Mouse (Mus musculus) left cerebral cortex, adult 8-10 months (tissue): ENCODE data around the gene Vmn1r1. TPM values are rescaled to one million over a fixed set of nuclear protein-coding genes. Genes with fewer than 3 reads are reported as not detected.

Experiments
- DNase-seq, 2 experiments: peaks; one replicate each; pipeline ENCODE4 v3.0.0; 2022; ENCODE audit warnings: low spot score in 2 of 2
- total RNA-seq, 4 experiments: library from RNA; stranded (reverse); gene quantifications; 2 replicates each; pipeline ENCODE4 v1.2.4; 2022

Vmn1r1 gene
- total RNA-seq, 4 experiments from 2014 or later: not detected

DNA sequence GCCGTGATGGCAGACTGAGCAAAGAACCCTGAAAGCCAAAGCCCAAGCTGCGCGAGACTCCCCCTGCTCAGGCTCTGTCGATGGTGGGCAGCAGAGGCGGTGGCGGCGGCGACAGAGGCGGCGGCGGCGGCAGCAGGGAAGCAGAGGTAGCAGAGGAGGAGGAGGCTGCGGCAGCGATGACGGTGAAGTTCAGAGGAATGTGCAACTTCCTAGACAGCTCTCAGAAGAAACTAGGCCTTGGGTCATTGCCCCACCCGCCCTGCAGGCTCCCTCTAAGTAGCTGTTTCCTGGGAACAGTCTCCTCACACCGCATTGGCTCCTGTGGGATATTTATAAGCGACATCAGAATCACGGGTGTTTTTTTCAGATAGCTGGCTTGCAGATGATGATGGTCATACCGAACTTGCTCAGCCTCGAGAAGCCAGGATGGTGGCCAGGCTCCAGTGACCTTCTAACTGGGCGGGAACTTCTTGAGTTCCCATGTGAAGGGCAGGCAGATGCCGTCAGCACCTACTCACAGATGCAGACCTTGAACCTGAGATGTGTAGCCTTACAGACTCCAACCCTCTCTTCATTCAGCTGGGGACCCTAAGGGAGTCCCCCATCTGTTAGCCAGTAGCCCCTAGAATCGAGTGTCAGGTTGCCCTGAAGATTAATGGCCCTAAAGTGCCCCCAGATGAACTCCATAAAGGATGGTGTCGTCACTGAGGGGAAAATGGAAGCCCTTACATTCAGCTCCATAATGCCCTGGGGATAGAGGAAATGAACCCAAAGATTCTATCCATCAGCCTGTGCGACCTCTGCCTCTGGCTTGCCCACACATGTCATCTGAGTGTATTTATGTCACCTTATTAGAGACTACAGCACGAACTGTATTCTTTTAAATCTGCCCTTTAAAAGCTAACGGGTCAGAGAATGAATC is 26.8 kb downstream of the Vmn1r1 start:
- DNase-seq: no peak

DNA sequence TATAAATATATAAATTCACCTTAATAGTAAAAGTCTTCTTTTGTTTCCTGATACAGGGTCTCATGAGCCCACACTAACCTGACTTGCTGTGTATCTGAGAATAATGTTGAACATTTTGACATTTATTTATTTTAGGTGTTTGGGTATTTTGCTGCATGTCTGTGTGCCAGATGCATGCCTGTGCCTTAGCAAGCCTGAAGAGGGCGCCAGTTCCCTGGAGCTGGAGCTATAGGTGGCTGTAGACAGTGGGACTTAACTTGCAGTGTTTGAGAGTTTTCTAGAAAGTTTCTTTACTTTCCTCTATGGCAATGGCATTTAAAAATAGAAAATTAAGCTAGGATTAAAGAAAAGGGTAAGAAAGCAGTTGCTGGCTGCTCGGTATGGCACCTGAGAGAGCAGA is 33.5 kb downstream of the Vmn1r1 start:
- no peak for DNase-seq

DNA sequence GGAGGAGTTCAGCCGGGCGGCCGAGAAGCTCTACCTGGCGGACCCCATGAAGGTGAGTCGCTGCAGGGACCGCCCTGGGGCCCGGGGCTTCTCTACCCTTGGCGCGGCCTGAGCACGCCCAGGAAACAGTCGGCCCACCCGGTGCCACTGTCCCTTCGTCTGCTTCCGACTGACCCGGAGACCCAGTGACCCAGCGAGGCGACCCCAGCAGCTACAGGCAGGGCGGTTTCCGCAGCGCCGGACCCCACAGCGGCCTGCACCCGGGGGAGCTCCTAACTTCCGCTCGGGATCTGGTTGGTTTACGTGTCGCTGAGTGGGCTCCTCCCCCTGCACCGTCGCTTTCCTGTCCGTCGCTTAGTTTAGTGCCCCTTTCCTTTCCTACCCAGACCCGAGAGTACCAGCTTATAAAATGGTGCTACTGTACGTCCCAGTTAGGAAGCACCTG is 39.3 kb downstream of the Vmn1r1 start:
- DNase-seq: peak in 1 of 2 experiments; percentile 80

DNA sequence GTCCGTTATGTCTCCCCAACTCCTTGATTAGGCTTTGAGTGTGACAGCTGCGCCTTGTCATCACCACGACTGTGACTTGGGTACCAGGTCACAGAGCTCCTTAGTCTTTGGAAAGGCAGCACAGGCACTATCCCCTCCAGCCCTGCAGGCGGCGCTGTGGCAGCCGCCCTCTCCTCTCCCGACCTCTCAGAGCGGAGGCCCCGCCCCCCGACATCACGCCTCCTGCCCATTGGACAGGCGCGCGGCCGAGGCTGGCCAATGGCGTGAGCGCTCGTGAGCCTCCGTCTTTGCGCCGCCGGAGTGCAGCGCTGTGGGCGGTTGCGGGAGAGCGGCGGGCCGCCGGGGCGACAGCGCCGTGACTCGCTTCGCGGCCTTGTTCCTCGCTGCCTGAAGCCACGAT is 39.8 kb downstream of the Vmn1r1 start, which contains the start of gene Srp9:
Srp9 (plus strand) TSS at position 232 of the 400 bp plus-strand sequence.
- peak; percentile 94 to 97 for DNase-seq

DNA sequence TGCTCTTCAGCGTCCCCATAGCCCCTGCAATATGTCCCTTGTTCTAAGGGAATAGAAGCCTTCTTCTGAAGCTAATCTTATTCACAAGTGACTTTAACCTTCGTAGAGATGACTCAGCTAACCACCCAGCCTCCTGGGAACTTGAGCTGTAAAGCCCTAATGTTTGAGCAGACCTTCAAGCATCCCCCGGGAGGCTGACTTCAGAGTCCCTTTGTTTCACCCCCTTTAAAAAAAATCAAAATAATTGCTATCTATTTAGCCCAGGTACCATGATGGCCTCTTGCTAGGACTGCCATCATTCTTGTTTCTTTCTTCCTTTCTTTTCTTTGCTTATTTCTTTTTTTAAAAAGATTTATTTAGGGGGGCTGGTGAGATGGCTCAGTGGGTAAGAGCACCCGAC is 41.9 kb downstream of the Vmn1r1 start:
- no peak for DNase-seq

DNA sequence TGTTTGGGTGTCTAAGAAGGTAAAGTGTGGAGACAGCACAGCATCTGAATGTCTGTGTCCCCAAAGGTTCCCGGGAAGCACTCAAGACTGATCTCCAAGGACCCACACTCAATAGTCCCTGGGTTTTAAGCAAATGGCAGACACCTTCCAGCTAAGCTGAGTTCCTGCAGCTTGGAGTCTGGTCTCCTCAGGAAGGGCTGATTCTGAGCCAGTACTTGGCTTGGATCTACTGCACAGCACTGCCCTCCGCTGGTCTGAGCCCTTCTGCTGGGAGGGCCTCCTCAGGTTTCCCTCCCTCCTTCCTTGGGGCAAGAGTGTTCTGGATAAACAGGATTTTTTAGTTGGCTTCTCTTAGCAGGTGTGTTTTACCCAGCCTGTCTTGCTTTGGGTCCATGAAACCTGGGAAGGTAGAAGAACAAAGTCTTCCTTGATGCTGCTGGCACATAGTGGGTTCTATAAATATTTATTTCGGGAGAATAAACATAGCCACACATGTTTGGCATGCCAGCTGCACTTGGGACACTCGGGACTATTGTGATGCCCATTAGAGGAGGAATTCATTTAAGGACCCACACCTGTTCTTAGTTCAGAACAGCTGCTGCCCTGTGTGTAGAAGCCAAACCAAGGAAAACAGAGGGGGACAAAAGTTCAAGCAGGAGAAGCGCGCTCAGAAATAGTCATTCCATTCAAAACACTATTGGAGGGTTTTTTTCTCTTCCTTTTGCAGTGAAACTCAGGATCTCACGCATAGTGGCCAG is 48.5 kb downstream of the Vmn1r1 start:
- peak in 1 of 2 experiments; percentile 14 for DNase-seq

DNA sequence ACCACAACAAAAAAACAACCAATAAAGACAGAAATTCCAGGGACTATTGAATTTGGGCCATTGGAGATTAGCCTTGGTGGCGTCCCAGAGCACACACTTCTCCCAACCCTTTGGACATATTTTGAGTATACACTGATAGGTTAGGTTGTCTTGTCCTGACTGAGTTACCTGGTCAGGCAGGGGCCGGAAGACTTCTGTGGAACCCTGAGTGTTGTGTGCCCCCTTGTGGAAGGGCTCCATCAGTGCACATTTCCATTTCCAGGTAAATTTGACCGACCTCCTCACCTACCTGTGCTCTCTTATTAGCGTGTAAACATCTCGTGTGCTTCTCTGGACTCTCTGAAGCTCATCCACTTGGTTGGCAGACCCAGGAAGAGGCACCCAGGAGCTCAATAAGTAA is 49.1 kb downstream of the Vmn1r1 start:
- DNase-seq: peak in 1 of 2 experiments; percentile 18

DNA sequence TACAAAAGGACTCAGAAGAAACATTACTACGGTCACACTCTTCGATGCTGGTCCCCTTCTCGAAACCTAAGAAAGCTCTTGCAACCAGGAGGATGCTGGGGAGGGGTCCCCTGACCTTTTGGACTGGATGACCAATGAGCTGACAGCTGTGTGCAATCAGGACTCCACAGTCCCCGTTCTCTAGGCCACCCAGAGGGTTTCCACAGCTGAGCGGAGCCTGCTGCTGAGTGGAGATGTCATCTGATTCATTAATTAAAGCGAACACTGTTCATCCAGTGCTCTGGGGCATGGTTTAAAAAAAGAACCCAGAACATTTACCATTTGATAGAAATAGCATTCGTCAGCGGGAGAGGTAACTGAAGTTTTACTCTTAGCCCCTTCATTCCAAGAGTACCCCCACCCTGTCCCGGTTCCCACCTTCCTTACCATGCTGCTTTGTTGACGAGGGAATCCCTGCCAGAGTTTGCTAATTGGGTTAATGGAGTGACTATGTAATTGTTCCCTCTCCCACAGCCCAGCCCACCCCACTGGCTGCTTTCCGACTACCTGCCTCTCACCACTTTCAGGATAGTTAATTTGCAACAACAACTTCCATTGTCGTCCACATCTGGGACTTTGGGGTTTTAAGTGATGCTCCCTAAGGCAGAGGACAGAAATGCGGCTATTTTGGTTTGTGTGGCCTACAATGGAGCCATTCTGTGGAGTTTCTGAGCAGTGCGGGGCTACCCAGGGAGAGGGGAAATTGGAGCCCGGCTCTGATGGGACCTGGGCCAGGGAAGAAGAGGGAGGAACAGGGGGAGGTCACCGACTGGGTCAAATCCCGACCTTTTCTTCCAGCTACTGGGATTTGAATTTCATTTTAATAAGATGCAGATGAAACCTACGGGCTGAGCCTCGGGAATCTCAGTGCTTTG is 50.4 kb downstream of the Vmn1r1 start:
- no peak for DNase-seq

DNA sequence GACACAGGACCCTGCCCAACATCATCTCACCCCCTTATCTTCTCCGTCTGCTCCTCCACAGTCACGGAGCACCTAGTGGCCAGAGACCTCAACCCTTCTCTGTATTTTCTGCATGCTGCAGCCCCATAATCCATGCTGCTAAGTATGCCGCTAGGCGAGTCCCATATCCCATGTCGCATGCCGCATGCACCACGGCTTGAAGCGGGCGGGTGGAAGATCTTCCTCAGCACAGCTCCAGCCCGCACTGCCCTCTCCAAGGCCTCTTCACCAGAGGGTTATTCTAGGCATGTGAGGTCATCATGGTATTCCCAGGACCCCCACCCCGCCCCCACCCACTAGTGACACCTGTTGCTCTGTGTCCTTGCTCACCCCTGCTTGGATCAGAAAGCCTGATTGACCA is 51.2 kb downstream of the Vmn1r1 start:
- no peak for DNase-seq

DNA sequence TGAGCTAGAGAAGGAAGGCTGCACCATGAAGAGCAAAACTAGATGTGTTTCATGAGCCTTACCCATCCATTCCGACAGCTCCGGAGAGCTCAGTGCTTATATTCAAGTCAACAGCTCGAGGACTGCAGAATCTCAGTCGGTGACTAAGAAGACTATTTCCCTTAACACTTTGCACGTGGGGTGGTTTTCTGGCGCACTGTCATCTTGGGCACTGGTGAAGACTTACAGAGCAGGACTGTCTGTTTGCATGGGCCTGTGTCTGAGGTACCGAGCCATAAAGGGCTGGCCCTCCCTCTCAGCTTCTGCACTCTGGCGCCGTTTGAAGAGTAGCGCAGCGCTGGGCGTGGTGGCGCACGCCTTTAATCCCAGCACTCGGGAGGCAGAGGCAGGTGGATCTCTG is 51.9 kb downstream of the Vmn1r1 start:
- DNase-seq: no peak

DNA sequence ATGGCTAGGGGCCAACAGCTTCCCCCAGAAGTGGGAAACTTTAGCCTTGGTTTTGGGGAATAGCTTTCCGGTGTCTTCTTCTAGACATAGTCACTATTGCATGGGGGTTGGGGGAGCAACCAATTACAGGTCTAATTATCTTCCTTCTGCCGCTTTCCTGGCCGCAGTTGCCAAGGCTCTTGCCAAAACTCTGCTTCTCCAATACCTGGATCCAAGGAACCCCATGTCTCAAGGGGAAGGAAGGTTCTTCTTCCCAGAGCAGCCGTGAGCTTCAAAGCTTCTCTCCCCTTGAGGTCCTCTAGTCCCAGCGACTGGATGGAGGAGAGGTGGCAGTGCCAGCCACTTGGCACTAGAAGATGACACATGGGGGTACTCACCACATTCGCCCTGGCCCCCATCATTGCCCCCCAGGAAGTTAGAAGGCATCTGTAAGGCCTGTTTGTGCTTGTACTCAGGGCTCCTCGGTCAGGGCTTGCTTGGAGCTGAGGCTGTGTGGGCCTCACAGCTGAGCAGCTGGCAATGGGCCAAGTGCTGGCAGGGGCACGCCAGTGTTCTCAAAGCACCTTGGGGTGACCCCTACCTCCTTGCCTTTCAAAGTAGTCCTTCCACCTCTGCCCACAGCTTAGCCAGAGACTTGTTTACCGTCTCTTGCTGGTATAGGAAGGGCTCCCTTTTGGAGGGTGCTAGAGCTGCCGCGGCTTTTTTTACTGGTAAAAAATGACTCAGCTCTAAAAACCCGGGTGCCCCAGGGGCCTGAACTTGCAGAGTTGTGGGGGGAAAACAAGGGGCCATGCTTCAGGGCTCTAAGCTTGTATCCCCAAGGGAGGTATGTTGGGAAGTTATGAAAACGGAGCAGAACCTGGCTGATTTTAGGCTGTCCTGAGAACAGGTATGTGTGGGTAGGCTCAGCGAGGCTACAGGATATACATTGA is 52.6 kb downstream of the Vmn1r1 start:
- no peak for DNase-seq

DNA sequence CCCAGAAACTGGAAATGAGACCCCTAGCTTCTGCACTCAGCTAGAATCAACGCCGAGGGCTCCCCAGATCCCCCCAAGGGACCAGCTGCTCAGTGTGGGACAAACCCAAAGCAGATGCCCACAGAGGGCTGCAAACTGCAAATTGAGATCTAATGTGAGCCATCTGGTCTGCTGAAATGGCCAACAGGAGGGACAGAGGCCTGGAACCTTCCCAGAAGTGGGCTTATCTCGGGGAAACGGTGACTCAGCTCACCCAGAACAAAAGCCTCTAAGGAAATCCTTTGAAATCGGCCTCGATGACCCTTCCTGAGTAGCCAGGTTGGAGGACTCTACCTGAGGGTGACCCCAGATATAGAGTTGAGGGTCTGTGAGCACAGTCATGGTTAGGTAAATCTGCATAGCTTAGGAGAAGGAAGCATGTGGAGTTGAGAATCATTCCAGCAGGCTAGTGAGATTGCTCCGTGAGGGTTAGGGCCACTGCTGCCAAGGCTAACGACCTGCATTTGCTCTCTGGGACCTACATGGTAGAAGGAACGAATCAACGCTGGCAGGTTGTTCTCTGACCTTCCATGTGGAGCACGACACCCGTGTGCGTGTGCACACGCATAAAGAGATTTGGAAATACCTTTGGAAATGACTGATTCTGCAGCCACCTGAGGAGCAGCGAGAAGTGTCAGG is 53.4 kb downstream of the Vmn1r1 start:
- DNase-seq: no peak

DNA sequence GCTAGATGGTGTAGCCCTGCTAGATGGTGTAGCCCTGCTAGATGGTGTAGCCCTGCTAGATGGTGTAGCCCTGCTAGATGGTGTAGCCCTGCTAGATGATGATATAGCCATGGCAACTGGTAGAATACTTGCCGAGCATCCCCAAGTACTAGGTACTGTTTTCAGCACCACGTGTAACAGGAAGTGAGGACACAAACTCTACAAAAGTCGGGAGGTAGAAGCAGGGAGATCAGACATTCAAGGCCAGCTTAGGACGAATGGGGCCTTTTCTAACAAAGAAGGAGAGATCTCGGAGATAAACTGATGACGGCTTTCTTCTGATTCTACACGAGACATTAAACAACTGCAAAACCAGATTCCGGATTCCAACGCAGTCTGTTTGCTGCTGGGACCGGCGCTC is 54.1 kb downstream of the Vmn1r1 start:
- DNase-seq: no peak

DNA sequence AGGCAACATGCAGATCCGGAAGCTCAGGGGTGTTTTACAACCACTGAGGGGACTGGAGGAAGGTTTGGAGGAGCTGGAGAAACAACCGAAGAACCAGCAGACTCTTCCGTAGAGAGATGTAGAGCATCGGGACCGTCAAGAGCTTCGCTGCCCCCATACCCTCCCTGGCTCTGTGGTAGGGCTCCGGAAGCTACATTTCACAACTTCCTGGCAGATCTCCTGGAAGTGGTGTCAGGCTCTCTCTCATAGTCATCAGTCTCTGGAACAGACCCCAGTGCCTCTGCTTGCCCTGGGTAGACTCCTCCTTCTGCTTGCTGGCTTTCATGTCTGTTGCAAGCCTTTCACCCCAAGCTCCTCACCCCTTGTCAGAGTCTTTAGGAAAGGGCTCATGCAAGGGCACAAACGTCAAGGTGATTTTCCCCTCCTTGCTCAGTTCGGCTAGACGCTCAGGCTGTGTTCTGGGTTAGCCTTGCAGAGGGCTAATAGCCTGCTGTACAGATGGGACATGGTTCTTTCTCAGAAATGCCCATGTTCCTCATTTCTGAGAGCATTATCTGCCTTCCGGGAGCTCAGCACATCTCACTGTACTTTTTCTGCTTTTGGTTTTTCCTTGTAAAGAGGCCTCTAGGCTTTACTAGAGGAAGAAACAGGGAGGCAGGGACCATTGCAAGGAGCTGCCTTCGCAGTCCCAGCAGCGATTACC is 55.7 kb downstream of the Vmn1r1 start:
- DNase-seq: no peak

DNA sequence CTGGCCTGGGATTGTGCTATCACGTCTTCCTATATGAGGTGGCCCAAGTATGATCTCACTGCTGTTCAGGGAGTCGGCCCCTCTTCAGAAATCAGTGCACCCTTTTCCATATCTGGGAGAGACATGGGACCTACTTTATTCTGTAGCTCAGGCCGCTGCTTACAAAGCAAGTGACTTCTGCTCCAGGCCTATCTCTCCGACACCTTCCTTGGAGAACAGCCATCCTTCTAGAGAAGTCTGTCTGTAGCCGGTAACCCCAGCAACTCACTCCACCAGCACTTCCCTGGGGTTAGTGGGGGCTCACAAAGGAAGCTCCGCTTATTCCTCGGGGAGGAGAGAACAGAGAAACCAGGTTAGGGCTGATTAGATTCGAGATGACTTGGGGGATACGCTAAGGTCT is 57.0 kb downstream of the Vmn1r1 start:
- DNase-seq: no peak

DNA sequence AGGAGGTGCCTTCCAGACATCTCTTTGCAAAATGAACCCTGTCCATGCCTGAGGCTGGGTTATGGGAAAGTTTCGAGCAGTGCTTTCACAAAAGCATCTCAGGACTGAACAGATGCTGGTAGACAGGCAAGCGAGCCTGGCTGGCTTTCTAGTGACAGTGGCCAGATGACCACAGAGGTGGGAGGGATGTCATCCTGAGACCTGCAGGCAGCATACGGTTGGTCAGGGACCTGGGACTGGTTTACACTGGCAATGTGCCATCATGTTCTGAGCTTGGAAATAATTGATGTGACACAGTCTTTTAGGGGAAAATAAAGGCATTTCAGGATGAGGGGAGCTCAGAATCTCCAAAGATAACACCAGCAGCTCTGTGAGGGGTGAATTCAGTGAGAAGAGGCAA is 59.3 kb downstream of the Vmn1r1 start:
- DNase-seq: no peak
